Mouse (Mus musculus) retina, adult 2 months (tissue): ENCODE measurements around the gene Gli2.
A peak's percentile ranks its signal among the peaks of the same experiment; 100 is the strongest.

Experiments
- DNase-seq: peaks from one replicate; pipeline ENCODE4 v3.0.0-alpha.2; 2012; ENCODE audit warnings: low read depth, low spot score

Gli2 gene

DNA sequence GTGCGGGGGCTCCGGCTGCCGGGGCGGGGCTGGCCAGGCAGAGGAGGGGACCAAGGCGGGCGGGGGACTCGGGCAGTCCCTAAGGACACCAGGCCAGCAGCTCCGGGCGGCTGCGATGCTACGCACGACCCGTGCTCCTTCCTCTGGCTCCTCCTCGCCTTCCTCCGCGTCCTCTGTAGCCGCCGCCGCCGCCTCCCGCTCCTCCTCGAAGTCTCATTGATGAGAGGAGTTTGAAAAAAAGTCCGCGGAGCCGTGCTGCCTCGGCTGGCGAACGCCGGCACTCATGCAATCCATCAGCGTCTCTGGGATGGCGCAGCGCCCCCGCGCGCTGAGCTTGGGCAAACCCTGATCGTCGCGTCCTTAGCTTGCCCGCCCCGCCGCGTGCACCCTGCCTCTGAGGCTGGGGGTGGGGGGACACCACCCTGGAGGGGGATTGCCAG lies at the start of gene Gli2:
TSS of gene Gli2 (minus strand) at position 218 of the 440 bp plus-strand sequence.
- DNase-seq, result no peak

DNA sequence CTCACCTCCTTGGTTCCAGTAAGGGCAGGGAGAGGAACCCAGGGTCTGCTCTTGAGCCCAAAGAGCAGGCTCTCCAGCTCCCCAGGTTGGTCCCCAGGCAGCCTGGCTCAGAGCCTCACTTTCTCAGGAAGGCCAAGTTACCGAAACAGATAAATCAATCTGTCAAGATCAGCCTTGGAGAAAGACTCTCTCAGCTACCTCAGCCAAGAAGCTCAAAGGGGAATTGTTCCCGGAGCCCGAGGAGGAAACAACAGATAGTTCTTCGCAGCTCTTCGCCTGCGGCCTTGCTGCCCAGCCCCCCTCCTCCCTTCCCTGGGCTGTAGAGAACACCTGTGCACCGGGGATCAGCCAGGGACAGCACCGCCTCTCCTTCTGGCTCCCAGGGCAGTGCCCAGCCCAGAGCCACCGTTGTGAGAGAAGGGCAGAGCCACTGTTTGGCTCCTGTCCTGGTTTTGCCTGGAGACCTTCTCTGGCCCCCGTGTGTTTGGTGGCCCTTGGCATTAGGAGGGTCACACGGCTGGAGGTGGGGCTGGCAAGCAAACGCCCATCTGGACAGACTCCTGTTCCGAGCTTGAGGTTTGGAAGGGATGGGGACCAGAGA lies 44.6 kb upstream of the Gli2 start:
- no peak for DNase-seq

DNA sequence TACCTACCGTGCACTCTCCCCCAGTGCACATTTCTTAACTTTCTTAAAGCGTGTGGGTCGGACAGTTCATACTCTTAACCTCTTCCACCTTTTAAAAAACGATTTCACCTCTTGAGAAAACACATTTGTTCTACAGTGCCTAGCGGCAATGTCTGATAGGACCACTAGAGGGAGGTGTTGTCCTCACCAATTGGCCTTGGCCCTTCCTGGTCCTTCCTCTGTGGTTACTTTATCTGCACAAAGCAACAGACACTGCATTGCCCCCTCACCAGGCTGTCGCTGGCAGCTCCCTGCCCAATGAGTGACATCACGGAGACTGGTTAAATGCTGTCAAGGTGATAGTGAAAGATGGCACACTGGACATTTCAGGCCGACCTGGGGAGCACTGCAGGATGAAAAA lies 40.3 kb upstream of the Gli2 start:
- peak; percentile 15 for DNase-seq

DNA sequence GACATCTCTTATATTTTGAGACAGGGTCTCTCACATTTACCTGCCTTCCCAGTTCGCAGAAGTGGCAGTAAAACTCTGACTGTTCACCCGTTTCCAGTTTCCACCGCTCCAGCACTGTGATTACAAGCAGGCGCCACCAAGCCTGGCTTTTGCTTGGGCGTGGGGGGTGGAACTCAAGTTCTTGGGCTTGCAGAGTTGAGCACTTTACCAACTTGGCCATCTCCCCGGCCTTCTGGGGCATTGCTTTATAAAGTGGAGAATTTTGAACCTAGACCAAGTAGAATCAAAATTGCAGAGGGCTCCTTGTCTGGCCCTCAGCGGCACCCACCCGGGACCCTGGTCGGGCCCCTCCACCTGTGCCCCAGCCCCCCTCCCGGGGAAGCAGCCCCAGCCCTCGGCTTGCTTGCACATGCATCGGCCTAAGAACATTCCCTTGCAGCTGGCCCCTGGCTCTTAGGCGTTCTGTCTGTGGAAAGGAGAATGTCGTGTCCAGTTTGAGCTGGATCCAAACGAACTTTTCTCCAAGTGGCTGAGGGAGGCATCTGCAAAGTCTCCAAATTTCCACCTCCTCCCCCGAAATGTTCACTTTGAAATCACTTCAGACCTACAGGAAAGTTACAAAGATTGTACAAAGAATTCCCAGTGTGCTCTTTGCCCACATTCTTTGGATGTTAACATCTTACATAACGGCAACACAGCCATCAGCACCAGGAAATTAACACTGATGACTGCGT lies 36.6 kb upstream of the Gli2 start:
- no peak for DNase-seq

DNA sequence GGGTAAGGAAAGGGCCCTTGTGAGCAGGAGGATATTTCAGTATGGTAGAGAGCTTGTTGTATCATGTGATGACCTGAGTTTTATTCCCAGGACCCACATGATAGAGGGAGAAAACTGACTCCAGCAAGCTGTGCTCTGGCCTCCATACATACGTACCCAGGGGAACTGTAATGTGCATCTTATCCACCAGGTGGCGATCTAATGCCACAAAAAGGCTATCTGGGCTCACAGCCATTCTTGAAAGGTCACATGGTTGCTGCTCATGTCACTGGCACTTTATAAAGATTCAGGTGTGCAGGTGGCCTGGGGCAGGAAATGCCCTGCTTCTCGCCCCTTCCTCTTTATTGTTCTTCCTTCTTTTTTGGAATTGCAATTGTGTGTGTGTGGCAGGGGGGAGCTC lies 34.1 kb upstream of the Gli2 start:
- peak; percentile 43 for DNase-seq

DNA sequence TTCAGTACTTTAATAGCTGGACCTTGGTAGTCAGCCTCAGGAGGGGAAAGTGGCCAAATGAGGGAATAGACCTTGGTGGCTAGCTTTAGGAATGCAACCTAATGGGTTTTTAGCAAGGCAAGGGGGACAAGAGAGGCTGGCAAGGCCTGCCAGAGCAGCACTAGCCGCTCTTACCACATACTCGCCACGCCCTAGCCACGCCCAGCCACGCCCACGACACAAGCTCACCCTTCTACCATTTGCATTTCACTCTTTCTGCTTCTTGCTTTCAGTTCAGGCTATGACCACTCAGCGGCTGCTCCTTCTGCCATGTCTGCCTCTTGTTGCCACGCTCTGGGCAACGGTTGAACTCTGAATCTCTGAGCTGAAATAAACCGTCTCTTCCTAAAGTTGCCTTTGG lies 32.4 kb upstream of the Gli2 start:
- no peak for DNase-seq

DNA sequence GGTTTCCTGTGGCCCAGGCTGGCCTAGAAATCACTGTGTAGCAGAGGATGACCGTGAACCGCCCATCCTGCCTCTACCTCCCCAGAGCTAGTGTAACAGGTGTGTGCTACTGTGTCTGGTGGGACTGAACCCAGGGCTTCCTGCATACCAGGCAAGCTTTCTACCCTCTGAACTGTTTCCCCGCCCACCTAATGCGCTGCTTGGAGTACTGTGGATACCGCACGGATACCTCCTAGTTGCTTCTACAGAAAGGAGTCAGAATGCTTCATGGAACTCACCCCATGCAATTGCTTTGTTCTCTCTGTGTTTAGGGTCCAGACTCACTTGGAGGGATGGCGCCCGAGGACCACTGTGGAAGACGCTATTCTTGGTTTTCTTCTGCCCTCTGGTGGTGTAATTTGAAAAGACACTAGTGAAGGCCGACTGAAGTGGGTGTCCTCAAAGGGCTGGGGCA lies 30.1 kb upstream of the Gli2 start:
- DNase-seq, result no peak

DNA sequence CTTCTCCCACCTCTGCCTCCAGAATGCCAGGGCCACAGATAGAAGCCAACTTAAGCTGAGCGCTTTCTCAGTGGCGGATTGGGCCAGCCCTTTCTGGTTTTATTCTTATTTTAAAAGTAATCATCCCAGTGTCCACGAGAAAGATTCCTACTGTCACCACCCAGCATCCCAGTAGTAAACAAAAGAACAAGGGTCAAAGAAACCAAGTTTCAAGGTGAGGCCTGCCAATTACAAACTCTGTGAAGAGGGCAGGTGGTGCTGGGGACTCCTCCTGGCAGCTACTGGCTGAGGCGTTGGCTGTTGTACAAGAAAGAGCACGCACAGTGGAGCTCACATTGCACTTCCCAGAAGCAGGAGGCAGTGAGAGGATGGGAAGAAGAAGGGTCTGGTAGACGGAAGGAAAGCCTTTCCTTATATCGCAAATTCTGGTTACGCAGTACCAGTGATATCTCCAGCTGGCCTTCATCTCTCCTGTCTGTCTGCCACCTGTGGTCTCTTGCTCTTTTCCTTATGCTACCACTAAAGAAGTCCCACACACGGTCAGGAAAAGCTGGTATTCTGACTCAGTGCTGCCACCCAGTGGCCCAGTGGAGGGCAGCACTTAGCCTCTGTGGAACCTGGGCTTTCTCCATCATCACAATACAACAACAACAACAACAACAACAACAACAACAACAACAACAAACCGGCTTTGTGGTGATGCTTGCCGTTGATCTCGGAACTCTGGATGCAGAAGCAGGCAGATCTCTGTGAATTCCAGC lies 29.0 kb upstream of the Gli2 start:
- DNase-seq, result peak; percentile 20

DNA sequence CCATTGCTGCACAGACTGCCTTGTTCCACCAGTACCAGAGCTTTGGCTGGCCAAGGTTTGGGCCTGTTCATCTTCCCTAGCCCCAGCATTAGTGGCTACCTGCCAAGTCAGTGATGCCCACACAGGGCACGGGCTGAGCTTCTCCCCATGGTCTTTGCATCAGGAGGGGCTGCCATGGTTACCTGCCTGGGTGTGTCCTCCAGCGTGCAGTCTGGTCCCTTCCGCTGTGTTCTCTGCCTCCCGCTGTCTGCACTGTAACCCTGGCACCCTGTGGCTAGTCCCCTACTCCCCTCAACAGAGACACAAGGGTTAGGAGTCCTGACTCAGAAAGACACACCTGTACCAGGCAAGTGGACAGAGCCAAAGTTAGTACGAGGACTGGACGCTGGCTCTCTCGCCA lies 24.5 kb upstream of the Gli2 start:
- DNase-seq, result no peak

DNA sequence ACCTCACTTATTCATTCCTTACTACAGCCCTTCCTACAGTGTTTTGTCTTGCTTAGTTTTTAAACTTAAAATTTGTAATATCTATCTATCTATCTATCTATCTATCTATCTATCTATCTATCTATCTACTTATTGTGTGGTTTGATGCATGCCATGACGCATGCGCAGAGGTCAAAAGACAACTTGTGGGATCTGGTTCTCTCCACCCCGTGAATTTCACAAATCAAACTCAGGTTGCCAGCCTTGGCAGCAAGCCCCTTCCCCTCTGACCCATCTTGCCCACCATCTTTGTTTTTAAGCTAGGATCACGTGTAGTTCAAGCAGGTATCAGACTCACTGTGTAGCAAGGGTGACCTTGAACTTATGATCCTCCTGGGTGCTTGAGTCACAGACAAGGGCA lies 22.9 kb upstream of the Gli2 start:
- DNase-seq, result no peak

DNA sequence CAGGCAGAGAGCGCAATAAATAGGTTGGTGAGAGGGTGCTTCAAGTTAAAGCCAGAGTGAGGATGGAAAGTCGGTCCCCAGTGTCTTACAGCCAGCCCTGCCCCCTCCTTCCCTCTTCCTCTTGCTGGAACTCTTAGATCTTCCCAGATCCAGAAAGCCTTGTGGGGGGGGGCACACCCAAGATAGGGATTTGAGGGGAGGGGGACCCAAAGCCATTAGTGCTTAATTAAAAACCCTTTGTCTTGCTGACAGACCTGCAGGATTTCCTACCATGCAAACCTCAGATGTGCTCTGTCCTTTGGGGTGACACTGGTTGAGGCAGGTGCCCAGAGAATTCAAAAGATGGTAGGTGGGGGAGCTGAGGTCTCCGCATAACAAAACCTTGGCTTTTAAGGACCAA lies 22.5 kb upstream of the Gli2 start:
- no peak for DNase-seq

DNA sequence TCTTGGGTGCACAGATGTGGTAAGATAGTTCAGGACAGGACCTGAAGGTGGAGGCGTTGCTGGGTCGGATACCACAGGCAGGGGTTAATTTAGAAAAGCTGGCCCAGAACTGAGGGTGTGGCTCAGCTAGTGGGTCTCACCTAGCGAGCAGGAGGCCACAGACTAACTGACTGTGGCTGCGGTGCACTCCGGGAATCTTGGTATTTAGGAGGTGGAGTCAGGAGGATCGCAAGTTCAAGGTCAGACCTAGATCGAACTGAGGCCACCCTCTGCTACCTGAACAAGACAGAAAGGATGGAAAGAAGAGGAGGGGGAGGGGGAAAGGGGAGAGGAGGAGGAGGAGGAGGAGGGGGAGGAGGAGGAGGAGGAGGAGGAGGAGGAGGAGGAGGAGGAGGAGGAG lies 22.1 kb upstream of the Gli2 start:
- DNase-seq, result no peak

DNA sequence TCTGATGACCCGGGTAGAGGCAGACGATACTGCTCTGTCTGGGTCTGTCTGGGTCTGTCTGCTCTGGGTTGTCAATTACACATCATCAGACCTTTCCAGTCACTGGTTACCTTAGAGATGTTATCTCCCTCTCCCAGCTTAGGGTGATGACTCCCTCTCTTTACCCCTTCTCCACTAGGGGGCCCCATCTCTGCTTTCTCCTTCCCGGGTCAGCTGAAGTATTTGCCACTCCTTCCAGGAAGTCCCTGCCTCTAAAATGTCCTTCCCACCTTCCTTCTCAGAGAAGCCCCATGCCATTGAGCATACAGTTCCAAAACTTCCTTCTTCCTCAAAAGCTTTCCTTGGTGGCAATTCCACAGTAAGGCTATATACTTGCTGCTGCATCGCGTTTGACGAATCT lies 21.5 kb upstream of the Gli2 start:
- no peak for DNase-seq

DNA sequence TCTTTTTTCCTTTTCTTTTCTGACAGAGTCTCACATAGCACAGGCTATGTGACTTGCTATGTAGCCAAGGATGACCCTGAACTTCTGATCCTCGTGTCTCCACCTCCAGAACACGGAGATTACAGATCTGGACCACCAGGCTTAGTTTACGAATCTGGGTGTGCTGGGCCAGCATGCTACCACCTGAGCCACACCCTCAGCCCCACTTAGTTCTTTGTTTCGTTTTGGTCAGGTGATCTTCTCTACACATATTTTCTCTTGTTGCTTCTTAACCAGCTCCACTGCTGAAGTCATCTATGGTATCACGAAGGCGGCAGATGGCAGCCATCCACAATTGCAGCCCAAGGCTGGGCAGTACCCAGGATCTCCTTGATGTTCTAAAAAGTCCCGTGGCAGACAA lies 20.5 kb upstream of the Gli2 start:
- no peak for DNase-seq

DNA sequence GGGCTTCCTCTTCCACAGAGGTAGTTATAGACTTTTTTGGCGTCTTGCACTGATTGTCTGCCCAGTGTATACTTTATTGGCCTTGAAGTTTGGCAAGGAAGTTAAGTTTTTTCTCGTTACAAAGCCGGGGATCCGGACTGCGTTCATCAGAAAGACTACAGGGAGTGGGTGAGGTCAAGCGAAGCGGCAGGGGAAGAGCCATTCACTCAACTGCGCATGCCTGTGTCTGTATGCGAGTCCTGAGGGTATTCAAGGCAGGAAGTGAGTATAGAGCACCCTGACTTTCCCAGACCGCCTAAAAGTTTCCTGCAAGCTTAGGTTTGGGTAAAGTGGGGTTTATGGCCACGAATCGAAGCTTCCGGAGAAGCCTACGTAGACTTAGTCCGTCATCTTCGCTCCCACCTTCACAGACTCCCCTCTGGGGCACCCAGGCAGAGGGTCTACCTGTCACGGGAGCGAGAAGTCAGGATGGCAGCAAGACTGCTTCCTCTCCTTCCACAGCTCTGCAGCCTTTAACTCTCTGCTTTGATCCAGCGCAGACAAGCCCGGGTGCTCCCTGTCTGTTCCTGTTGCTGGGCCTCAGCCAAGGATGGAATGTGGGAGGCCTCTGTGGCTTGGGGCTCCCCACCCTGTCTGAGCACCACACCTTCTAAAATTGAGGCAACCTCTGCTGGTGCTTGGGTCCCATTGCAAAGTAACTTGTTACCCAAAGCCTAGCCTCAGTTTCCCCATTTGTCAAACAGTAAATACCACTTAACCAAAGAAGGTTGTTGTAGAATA lies 11.7 kb upstream of the Gli2 start:
- no peak for DNase-seq

DNA sequence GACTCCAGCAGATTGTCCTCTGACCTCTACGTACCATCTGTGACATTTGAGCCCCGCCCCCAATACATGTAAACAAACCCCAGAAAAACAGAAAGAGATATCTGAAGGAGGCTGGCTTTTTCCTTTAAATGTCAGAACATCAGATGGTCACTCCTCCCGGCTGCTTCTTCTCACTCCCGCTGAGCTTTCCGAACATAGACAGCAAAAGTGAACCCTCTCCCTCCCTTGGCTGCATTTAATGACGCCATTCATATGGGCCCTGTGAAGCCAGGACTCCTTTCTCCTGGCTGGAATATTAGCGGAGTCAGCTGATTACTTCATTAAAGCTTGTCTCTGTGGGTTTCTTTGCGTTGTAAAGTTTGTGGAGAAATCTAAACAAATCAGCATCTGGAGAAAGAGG lies 3.1 kb upstream of the Gli2 start:
- no peak for DNase-seq

DNA sequence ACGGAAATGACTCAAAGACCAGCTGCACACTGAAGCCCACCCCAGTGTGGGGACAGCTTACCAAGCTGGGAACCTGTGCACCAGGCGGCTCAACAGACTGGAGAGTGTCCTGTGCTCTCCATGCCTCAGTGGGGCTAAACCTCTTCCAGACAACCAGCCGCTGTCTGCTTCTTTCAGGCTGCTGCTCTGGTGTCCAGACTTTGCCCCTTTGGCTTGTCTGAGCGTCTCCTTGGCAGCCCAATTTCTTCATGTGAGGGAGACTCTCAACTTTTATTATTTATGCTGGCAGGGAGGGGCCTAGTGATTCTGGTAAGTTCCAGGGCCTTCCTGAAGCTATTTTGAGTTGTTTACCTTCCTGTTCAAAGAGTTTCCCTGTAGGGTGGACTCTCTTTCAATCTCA lies 2.4 kb upstream of the Gli2 start:
- no peak for DNase-seq

DNA sequence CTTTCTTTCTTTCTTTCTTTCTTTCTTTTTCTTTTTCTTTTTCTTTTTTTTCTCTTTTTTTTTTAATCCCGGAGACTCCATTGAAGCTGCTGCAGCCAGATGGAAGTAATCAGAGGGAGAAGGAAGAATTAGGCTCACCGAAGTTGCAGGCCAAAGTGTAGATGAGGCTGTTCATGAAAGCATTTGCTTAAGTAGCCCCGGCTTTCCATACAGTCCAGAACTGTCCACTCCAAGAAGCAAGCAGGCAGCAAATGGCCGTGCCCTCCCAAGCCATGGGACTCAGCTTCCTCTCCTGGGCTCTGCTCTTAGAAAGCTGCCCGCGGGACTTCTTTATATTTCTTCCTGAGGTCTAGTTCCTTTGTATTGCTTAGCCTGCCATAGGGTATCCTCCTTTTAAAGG lies 1.0 kb upstream of the Gli2 start:
- no peak for DNase-seq

DNA sequence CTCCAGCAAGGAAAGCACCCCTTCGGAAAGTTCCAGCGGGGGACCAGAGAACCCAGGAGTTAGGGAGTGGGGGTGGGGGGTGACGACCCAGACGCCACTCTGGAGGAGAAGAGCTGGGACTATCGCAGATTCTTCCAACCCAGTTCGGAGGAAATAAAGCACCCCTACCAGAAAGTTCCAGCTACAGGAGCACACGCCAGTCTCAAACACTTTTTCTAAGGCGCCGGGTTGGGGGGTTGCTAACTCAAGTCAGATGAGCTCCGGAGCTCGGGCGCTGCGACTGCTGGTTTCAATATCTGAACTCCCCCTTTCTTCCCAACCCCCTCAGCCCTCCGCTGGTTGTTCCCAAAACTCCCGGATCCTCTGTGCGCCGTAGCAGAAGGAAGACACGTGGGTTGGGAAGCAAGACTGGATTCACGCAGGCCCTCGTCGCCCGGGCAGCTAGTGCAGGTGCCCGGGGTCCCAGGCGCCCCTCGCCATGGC lies 494 bp upstream of the Gli2 start:
- DNase-seq, result no peak

DNA sequence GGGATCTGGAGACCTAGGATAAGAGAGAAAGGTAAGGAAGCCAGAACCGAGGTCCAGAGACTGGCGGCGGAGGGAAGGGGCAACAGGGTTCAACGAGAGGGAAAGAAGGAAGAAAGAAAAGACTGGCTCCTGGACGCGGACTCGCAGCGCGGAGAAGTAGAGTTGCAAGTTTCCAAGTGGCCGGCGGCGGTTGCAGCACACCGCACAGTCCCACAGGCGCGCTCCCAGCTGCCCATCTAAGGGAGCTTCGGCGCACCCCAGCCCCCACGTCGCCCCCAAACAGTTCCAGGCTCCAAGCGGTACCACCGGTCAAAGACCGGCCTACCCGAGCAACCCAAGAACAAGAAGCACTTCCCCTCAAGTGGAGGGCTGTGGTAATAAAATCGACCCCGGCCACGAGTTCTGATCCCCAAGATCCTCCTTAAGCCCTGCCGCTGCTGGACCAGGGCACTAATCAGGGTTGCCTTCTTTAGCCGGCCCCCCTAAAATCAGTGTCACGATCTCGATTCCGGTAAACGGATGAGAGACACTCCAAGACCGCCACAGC lies 715 bp downstream of the Gli2 start:
- no peak for DNase-seq

DNA sequence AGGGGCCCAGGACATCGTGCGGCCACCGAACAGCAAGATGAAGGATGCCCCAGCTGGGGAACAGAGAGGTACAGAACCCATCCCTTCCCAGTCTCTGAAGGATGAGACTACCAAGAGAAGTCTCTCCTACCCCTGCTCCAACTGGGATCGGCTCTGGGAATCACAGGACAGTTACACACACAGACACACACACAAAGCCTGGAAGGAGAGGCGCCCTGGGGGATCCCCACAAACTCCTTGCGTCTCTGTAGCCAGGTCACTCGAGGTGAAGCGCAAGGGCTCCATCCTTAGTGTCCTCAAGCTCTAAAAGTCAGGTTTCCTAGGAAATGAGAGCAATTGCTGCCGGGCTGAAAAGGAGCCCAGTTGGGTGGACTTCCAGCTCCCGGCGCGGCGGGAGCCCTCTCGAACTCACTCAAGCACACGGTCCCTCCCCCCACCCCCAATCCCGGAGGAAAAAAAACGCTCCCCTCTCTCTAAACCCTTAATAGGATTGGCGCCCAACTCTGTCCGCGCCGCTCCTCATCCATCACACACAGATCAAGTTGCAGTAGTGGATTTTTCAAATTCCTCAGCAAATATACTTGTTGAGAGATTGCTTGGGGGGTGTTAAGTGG lies 1.4 kb downstream of the Gli2 start:
- DNase-seq, result no peak
